Comparison of ENCODE assay signal across 16 mouse cellular contexts in the genomic region with DNA sequence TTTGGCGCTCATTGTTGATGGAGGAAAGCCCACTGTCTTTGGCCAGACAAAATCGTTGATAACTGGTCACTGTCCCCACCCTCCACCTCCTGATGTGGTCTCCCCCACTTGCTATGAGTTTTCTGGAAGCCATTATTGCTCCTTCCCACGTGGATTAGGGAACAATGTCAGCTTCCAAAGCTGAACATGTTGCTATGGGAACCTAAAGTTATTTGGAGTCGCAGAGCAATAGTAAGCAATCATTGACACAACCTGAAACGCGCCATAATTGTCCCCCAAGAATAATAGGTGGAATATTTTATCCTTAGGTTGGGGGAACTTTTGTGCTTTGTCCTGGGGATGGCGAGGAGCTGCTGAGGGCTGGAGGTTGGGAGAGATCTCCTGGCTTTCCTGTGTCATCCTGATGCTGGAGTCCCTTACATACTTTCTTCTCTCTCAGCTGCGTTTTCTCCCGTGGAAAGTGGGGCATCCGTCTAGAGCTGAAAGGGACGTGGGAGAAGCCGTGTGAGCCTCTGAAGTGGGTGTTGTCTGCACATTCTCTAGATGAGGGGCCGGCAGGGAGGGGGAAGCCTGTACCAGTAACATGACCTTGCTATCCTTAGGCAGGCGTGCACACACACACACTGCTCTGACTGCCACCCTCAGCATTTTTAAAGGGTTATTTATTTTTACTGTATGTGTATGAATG. TPM values are rescaled to one million over a fixed set of nuclear protein-coding genes. Genes with fewer than 3 reads are reported as not detected.
A peak's percentile ranks its signal among the peaks of the same experiment; 100 is the strongest.
DNase-seq lines count a peak whose midpoint lies in the region; TF ChIP-seq lines count a peak whose summit lies in the region.
"Had no signal": no experiment of that assay in that cellular context is flagged by ENCODE, and none has a peak within 500 bp of the region (broad histone marks: within the 10 kb centered on the region; RNA-seq: fewer than 3 reads in every experiment).

No protein-coding gene starts in this region.

- intact Hi-C loops in left cerebral cortex, postnatal 36 days (cut with DNase I) = loop anchor here (5.0 kb wide), 2 partner anchors 54 to 249 kb away; a partner anchor contains a TSS
- intact Hi-C loops in heart, postnatal 10 days (cut with DNase I) = no loop called here

- no peak for TF ChIP-seq CTCF in layer of hippocampus, adult 2 months (conservative IDR thresholded peaks at IDR 0.05)

- H3K4me3 ChIP-seq in layer of hippocampus, adult 2 months = no peak overlapping the region
- H3K4me3 ChIP-seq: heart, embryonic 13.5 days; liver, embryonic 12.5 days; midbrain, embryonic 12.5 days had no signal

- peak overlapping the region; percentile 23; the same call in 1 of the 2 replicates for H3K27ac ChIP-seq in layer of hippocampus, adult 2 months
- H3K27ac ChIP-seq: heart, embryonic 13.5 days; liver, embryonic 12.5 days; midbrain, embryonic 12.5 days had no signal

- DNase-seq in layer of hippocampus, adult 2 months (ENCODE audit: low spot score in 2 of 2) = no peak
- DNase-seq in layer of hippocampus, postnatal 25 days (ENCODE audit: extremely low spot score in 1 of 2, low spot score in 1 of 2) = no peak
- DNase-seq in frontal cortex, postnatal 14 days (ENCODE audit: low spot score in 2 of 2) = peak; percentile 23 to 34
- peak; percentile 50 to 51 for DNase-seq in left cerebral cortex, postnatal 36 days (ENCODE audit: low spot score in 2 of 2)
- peak; percentile 18 for DNase-seq in right cerebral cortex, postnatal 25 days
- no peak for DNase-seq in spleen, postnatal 4 days (ENCODE audit: low spot score in 2 of 2)
- DNase-seq in heart, postnatal 10 days = no peak
- DNase-seq: gastrocnemius, postnatal 14 days; kidney, postnatal 10 days; lung, postnatal 10 days; thymus, adult 18-20 months had no signal

RNA-seq across cellular contexts. Expression of a gene that starts 49.7 kb away (rescaled TPM):
- under 1 TPM; 0.39 to 0.41 TPM for total RNA-seq in layer of hippocampus, adult 2 months (2021)
- under 1 TPM; 0.57 to 0.75 TPM for total RNA-seq in layer of hippocampus, postnatal 25 days (2021)
- 1 to 10 TPM; 1.9 to 7.2 TPM for total RNA-seq in left cerebral cortex, postnatal 36 days (2021)
- not detected for total RNA-seq in heart, postnatal 10 days (2021)
- total RNA-seq: common myeloid progenitor, adult 5-6 weeks; gastrocnemius, postnatal 14 days; neutrophil, adult 5-6 weeks had no signal

Comparison
In these comparisons a context has a peak if more than half of its experiments do, and no peak if none do; other contexts are left out.
1. DNase-seq: peak in frontal cortex, postnatal 14 days (2 of 2), left cerebral cortex, postnatal 36 days (2 of 2) and right cerebral cortex, postnatal 25 days (single experiment); none in layer of hippocampus, adult 2 months (0 of 2), layer of hippocampus, postnatal 25 days (0 of 2), spleen, postnatal 4 days (0 of 2) and heart, postnatal 10 days (0 of 2).